Mouse (Mus musculus) adrenal gland, postnatal 36 days (tissue): ENCODE measurements around the gene Emsy. TPM values are rescaled to one million over a fixed set of nuclear protein-coding genes. Genes with fewer than 3 reads are reported as not detected.

Experiments used
- DNase-seq, 2 experiments: peaks; one replicate each; pipeline ENCODE4 v3.0.0; 2021; ENCODE audit warnings: mixed read lengths in 1 of 2
- long read RNA-seq, 2 experiments: library from polyadenylated mRNA; stranded (forward); transcript quantifications; one replicate each; pipeline ENCODE4 v2.0.0; 2021; ENCODE audit warnings: borderline sequencing depth in 2 of 2
- total RNA-seq, 2 experiments: library from RNA; stranded (reverse); gene quantifications; 2 replicates each; pipeline ENCODE4 v1.2.3; 2021

The Emsy gene
- total RNA-seq: 10 to 100 TPM; 31.3 to 36.4 TPM
- long read RNA-seq, experiment 1, partial matches to known transcripts: 1 of 2 reads
- long read RNA-seq, experiment 1, other reads (novel, unspliced or antisense): 1 of 2 reads
- long read RNA-seq, experiment 2, partial matches to known transcripts: 0 of 1 reads
- long read RNA-seq, experiment 2, other reads (novel, unspliced or antisense): 1 of 1 reads

DNA sequence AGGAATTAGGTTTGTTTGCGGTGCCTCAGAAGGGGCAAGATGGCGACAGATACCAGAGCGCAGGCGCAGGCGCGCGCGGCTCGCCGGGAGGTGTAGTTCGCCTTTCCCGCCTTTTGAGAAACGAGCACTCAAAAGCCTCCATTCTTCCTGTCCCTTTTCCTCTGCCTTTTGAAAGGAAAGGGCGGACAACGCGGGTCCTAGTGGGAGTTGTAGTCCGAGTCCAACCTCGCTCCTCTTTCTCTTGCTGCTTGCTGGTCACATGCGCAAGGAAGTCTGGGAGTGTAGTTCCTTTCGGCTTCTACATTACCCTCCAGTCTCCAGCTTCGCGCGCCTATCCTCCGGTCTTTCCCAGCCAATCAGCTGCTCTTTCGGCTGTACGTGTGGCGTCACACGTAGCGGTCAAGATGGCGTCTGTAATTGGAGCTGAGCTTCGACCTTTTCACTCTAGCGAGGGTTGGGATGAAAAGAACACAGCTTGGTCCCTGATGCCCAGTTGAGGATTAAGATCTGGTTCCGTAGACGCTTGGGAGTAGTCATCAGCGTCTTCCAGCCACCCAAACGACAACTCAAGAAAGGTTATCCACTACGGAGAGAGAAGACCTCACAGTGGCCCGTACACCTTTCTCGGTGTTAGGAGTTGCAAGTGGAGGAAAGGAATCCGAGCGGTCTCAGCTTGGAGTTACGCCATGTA is at the start of gene Emsy:
Emsy (minus strand) TSS at position 253 of the 691 bp plus-strand sequence.
- DNase-seq: peak; percentile 92 to 94

DNA sequence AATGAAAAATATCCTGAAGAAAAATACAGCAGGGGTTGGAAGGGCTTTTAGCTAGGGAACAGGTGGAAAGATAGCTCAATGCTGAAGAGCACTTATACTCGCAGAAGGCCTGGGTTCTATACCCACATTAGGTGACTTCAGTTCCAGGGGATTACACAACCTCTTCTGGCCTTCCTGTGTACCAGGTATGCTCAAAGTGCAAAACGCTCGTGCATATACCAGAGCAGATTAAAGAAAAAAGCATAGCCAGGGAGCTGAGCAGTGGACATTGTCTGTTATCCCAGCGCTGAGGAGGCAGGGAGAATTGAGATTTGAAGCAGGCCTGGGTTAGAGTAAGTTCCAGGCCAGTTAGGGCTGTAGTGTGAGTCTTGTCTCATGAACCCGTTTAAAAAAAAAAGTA is 47.7 kb upstream of the Emsy start:
- no peak for DNase-seq

DNA sequence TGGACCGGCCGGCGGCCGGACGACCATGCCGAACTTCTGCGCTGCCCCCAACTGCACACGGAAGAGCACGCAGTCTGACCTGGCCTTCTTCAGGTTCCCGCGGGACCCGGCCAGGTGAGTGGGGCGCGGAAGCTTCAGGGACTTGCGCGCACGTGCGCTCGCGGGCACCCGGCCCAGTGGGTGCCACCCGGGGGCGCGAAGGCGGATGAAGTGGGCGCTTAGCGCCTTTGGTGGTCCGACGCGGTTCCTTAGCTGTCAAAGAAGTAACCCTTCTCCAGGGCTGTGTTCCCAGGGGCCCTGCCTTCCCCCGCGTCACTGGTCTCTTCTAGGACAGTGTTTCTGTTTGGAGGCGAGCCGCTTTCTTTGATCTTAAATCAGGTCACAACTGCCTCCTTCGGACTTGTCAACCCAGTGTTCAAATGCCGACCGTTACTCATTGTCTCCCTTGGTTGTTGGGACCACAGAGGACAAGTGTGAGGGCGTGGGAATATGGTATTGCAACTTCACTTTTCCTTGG is 46.8 kb upstream of the Emsy start:
- DNase-seq: peak; percentile 48 to 52

DNA sequence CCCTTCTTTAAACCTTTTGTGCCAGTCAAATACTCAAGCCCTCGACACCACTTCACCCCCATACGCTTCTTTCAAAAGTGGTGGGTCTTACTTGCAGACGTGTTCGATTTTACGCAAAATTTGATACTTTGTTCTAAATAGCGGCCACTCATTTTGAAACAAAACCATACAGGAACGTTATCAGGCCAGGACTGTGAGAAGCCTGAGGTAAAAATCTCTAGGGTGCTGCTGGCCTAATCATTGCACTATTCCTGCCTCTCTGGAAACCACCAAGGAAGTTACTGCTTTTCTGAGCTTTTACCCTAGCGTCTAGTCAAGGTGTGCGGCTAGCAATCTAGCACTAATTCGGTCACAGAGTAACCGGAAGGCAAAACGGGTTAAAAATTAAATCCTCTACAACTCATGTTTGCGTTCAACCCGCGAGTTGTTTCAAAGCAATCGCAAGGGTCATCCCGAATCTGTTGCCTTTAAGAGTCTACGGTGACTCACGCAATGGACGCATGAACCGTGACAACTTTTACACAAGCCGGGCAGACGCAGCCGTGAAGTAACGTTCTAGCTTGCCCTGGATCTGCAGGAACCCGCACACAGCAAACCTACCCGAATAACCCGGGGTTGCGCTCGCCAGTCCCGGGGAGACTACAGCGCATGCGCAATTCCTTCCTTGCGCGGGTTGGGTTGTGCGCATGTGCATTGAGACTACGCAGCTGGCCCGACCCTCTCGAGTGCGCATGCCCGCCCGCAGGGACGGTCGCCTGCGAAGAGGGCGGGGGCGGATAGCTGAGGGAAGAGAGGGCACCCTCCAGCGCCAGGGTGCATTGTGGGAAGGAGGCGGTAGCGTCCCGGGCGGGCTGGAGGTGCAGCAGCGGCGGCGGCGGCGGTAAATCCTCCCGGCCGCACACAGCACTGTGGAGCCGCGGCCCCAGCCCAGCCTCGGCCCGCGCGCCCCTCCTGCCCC is 46.0 kb upstream of the Emsy start, which contains the start of gene Thap12:
Thap12 (plus strand) TSS at position 821 of the 958 bp plus-strand sequence.
- peak; percentile 99 for DNase-seq

DNA sequence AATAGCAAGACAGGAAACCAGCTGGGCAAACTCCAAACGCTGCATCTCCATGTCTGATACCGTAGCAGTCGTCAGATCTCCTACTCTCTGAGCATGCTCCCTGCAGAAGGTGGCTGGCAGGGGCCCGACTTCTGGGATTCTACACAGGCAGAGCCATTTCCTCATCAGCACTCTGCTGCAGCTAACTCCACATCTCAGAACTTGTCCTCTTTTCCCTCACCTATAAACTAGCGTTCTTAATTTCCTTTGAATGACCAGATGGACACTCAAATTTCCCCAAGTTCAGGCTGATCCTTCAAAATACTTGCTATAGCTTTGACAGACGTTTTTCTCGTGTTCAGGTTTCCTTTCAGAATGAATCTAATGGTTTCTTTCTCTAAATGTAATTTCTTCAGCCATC is 45.2 kb upstream of the Emsy start:
- DNase-seq: peak in 1 of 2 experiments; percentile 22

DNA sequence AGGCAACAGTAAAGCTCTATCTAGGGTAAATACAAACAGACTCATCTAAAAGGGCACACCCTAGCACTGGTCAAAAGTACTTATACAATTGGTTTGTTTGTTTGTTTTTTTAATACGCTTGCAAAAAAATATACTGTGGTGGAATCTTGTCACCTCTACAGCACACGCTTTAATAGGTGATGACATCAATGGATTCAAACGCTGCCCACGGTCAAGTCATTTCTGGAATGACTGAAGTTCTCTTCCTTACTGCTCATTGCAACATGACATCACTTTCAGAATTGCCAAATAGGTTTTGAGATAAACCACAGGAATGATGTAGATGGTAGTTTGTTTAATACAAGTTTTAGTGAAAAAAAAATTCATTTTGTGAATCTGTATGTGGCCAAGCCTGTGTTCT is 42.0 kb upstream of the Emsy start:
- DNase-seq: no peak

DNA sequence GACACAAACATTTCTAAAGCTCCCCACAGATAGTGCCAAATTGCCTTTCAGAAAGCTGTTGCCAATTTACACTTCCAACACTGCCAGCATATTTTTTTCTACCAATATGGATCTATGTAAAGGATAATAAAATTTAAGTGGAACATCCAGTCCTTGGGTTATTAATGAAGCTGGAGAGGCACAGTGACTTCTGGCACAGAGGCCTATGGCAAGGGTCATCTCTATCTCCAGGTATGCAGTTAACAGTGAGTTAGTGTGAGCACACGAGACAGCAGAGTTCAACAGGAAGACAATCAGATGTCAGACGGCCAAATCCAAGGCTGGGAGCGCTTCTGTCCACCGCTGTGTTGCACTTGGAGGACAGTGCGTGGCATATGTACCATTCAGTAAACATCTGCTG is 41.5 kb upstream of the Emsy start:
- DNase-seq: no peak

DNA sequence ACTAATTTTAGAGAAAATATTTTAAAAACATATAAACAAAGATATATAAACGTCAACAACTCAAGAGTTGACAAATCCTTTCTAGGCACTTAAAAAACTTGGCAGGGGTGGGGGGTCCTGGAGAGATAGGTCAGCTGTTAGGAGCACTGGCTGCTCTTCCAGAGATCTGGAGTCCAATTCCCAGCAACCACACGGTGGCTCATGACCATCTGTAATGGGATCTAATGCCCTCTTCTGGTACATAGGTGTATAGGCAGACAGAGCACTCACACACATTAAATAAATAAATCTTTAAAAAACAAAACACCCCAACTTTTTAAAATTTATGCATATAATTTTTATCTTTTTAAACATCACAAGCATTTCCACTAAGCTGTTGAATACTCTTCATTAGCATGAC is 40.9 kb upstream of the Emsy start:
- DNase-seq: peak in 1 of 2 experiments; percentile 30

DNA sequence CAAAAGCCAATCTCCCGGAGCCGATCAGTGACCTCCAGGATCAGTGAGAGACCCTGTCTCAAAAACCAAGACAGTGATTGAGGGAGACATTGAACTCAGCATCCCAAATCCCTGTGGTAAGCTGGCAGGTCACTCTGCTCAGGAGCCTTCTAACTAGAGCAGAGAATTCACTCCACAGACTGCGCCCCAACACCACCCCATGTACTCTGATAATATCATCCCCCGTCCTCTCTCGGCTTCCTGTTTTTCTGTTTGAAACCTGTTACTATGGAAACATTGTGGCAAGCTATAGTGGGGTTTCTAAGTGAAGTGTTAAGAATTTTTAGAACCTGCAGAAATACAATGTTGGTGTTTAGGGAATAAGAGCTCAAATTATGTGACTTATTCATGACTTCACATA is 37.5 kb upstream of the Emsy start:
- DNase-seq: no peak

DNA sequence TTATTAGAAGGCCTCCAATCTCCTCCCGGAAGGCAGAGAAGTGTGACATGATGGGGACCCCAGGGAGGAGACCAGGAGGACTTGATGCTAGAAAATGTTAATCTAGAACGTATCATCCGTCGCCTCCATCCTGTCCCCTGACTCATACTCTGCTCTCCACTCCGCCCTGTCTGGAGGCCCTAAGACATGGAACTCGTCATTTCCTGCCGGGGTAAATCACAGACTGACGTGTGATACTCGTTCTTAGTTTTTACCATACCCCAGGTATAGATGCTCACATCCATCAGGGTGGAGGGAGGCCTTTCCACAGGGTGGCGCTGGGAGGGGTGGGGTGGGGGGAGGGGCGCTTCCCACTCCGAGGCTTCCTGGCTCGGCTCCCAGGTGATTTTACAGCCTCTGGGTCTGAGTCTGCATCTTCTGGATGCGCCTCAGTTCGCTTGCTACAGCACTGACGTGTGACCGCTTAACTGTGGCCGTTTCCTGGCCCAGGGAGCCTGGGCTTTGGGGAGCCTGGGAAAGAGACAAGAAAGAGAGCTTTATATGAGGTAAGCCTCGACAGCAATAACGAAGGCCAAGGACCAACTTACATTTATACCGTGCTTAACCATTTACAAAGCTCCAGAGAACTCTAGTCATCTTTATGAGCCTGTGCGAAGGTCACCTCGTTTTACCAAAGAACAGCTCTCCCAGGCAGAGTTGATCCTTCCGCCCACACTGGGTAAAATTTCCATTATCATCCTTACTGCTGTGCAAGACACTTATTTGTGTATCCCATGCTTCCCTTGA is 36.4 kb upstream of the Emsy start:
- peak in 1 of 2 experiments; percentile 35 for DNase-seq

DNA sequence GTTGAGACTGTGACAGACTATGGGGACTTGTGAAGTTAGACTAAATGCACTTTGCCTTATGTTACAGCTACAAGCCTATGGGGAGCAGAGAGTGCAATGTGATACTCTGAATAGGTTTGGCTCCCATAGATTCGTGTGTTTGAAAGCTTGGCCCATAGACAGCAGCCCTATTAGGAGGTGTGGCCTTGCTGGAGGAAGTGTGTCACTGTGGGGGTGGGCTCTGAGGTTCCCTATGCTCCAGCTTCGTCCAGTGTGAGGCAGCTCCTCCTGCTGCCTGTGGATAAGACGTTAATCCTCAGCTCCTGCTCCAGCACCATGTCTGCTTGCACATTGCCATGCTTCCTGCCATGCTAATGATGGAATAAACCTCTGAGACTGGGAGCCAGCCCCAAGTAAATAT is 34.2 kb upstream of the Emsy start:
- DNase-seq: no peak

DNA sequence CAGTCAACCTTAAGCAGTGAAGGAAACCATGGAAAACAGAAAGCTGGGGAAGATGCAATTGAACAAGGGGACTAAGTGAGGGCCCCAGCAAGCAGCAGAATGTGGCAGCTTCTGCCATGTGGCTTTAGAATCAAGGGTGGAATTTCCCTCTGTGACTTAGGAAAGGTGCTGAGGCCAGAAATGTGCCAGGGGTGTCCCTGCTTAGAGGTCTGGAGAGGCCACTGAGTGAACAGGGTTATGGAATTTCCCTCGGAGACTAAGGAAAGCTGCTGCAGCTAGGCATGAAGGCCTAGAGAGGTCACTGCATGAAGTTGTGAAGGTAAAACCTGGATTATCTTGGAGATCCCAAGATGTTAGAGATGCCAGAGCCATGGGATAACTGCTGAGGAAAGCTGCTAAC is 33.5 kb upstream of the Emsy start:
- no peak for DNase-seq

DNA sequence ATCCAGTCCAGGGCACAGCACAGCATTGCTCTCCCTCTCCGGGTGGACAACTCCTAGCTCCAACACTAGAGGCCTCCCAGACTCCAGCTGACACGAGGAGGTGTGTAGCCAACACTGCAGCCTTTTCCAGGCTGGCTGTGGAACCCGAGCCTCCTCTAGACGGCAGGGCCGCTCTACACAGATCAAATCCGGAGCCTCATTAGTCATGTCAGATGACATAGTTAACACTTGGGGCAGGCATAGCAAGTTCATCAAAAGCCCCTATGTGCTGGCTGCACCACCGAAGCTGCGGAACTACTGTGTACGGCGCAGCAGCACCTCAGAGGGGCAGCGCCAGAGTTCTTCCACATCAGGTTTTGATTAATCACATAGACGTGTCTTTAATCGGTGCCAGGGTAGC is 29.3 kb upstream of the Emsy start:
- no peak for DNase-seq

DNA sequence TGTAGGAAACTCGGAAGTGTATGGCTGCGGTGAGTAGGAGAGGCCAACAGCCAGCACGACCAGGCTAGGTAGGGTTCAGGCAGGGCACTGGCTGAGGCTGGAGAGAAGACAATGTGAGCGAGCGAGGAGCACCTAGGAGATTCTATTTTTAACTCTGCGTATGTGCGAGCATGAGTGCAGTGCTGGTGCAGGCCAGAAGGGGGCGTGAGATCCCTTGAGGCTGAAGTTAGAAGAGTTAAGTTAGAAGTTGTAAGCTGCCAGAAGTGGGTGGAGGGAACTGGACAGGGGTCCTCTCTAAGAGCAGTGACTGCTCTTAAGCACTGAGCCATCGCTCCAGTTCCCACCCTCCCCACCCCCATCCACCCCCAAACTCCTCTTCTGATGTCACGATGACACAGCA is 26.2 kb upstream of the Emsy start:
- no peak for DNase-seq

DNA sequence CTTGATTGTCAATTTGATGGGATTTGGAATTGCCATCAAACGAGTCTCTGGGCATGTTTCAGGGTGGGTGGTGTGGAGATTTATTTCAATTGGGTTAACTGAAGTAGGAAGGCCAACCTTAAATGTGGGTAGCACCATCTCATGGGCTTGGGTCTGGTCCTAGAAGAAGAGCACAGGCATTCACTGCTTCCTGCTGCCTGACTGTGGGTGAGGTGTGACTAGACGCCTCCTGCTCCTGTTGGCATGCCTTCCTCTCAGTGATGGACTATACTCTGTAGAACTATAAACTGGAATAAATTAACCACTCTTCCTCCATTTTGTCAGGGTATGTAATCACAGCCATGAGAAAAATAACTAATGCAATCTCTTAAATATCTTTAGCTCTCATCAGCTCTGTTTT is 24.1 kb upstream of the Emsy start:
- DNase-seq: no peak

DNA sequence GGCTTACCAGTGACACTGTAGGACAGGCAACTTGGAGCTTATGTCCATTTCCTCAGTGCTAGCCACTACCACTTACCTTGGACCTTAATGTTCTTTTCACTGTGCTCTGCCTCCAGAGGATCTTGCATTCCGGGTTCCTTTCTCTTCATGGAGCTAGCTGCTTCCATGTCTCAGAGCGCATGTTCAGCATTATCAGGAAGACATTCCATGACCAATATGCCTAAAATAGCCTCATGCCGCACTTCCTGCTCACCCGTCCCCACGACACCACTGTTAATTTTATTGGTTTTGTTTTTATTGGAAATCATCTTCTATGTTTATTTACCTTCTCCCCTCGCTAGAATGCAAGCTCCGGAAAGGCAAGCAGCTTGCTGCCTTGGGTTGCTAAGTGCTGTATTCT is 21.9 kb upstream of the Emsy start:
- no peak for DNase-seq

DNA sequence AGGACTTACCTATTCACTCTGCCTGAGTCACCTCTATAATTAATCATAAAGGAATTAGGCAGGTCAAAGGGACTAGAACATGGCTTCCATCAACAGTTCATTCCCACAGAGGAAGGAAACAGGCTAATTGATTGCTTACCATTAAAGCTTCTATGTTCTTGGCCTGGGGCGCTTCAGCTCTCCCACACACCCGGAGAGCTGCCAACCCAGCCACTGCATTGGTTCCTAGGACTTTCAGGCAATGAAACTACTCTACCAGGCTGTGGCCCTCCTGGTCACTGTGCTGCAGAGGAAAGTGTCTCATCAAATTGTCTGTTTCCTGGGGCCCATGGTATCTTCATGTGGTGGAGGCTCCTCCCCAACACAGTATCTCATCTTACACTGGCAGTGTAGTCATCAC is 20.9 kb upstream of the Emsy start:
- no peak for DNase-seq

DNA sequence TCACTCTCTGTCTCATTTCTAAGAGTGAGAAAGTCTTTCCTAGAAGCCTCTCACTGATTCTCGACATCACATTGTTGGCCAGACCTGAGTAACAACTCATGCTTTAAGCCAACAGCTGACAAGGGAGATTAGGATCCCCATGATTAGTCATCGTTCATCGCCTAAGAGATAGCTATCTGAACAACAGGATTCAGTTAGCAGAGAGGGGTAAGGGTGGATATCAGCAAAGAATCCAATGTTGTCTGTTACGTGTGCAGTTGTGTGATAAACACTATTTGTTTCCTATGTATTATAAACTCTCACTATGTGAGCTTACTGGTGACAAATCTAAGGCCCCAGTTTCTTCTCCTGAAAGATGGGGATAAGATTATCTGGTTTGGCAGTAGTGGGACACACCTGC is 17.8 kb upstream of the Emsy start:
- DNase-seq: no peak

DNA sequence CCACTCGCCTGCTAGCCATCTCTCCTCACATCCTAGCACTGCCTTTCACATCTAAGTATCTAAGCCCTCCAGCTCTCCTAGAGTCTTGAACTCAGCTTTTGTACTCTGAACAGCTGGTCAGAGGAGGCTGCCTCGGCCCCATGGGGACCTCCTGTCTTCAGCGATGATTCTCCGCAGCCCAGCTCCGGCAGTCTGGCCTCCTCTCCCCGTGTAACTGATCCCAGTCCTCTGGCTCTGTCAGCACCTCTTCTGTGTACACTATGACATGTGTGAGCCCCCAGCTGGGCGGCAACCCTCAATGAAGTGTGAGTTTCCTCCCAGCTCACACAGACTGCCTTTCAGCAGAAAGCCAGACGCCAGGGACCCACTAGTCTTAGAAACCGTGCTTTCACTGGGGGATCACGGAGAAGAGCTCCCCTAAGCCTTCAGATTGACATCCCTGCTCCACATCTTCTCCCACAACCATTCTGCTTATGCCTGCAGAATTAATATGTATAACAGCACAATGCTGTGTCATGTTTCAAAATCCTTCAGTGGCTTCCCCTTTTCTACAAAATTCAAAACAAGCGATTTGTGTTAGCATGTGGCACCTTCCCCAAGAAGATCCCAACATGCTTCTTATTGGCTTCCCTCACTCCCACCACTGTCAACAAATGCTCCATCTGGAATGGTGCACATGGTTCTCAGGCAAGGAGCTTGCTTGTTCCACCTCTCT is 15.8 kb upstream of the Emsy start:
- peak in 1 of 2 experiments; percentile 13 for DNase-seq

DNA sequence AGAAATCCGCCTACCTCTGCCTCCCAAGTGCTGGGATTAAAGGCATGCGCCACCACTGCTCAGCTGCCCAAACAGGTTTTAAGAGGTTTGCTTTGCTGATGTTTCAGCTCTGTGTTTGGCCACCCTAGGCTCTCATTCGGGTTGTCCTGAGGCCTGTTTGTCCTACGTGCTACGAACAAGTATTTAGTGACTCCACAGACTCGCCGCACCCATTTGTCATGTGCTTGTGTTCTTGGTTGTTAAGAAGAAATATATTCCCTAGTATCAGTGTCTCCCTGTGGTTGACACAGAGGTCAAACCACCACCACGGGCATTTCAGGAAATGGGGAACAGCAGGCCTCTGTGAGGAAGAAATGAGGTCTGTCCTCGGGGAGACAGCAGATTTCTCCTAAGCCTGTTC is 14.8 kb upstream of the Emsy start:
- no peak for DNase-seq

DNA sequence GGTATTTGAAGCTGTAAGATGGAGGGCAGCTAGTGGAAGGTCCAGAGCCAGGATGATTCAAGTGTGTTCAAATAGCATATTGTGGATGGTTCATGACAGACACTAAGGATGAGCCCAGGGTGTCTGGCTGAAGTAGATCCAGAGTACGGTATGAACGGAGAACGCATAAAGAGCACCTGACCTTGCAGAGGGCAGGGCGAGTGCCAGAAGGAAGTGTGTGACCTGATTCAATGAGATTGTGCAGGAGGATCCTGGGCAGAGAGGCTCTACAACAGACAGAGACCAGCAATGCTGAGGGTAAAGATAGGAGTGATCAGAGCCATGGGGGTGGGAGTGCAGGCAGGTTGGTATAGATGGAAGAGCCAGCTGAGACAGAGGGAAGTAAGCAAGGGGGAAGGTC is 14.2 kb upstream of the Emsy start:
- DNase-seq: no peak
